Mouse (Mus musculus): Measurements from ENCODE around the gene Plekhh3. TPM values are rescaled to one million over a fixed set of nuclear protein-coding genes. Genes with fewer than 3 reads are reported as not detected.

Gene Plekhh3
- polyA plus RNA-seq, 1 experiment, result 2.5 TPM

DNA sequence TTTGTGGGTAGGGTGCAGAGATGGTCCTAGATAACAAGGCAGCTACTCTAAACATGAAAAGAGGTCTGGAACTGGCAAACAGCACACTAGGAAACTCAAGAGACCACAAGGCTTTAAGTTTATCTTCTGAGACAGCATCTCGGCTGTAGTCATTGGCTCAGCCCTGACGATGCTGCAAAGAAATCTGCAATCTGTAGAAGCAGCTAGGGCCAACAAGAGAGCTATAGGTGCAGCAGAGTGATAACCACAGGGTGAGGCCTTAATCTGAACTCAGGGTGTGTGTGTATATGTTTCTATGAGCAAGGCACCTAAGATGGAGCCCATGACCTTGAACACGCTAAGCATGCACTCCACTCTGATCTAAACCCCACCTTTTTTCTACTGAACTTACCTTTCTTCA lies 28.4 kb upstream of the Plekhh3 start:
- Histone ChIP-seq H3K36me3 (ENCODE audit: control insufficient read depth, insufficient read depth, low read length, poor library complexity, severe bottlenecking) (peaks cover 19% of the 10 kb centered on the region), H3K27ac (ENCODE audit: insufficient read depth, low read length) (no peak overlapping the region), H3K4me3 (ENCODE audit: low read depth, low read length) (no peak overlapping the region), H3K9ac (ENCODE audit: low read depth, poor library complexity, severe bottlenecking) (no peak overlapping the region), H3K4me1 (ENCODE audit: control insufficient read depth, insufficient read depth, low read length) (no peaks in the 10 kb centered on the region), H3K27me3 (ENCODE audit: control insufficient read depth, insufficient read depth, low read length, poor library complexity, severe bottlenecking) (no peaks in the 10 kb centered on the region), H3K9me3 (replicated peaks; ENCODE audit: control insufficient read depth, insufficient read depth, low read length, poor library complexity, severe bottlenecking) (no peaks in the 10 kb centered on the region)
- no peak for TF ChIP-seq EP300 (IDR thresholded peaks at IDR 0.05; ENCODE audit: insufficient read depth, low read depth, low read length)
- TF ChIP-seq CTCF (IDR thresholded peaks at IDR 0.05; ENCODE audit: low read depth, low read length), result no peak
- TF ChIP-seq POLR2A (IDR thresholded peaks at IDR 0.05; ENCODE audit: insufficient read depth, low read length), result no peak

DNA sequence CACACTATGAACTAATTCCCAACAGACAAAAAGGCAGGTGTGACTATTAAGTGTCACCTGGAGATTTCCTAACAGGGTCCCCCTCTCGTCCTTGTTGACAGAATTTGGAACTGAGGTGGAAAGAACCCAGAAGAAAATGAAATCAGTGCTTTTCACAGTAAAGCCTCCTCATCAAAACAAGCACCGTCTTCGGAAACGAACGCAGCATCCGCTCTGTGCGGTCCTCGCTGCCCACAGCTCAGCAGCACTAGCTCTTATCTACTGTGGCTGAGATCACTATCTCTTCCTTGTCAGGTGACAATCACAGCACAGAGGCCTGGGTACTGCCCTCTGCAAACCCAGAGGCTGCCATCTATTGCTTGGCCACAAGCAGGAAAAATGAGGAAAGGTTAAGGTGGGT lies 25.0 kb upstream of the Plekhh3 start:
- H3K27ac ChIP-seq (ENCODE audit: insufficient read depth, low read length), result no peak overlapping the region
- no peaks in the 10 kb centered on the region for H3K9me3 ChIP-seq (replicated peaks; ENCODE audit: control insufficient read depth, insufficient read depth, low read length, poor library complexity, severe bottlenecking)
- TF ChIP-seq CTCF (IDR thresholded peaks at IDR 0.05; ENCODE audit: low read depth, low read length) (no peak), EP300 (IDR thresholded peaks at IDR 0.05; ENCODE audit: insufficient read depth, low read depth, low read length) (no peak), POLR2A (IDR thresholded peaks at IDR 0.05; ENCODE audit: insufficient read depth, low read length) (no peak)
- peaks cover 17% of the 10 kb centered on the region for H3K36me3 ChIP-seq (ENCODE audit: control insufficient read depth, insufficient read depth, low read length, poor library complexity, severe bottlenecking)
- H3K4me3 ChIP-seq (ENCODE audit: low read depth, low read length), result no peak overlapping the region
- H3K4me1 ChIP-seq (ENCODE audit: control insufficient read depth, insufficient read depth, low read length), result peaks cover 2% of the 10 kb centered on the region
- H3K27me3 ChIP-seq (ENCODE audit: control insufficient read depth, insufficient read depth, low read length, poor library complexity, severe bottlenecking), result no peaks in the 10 kb centered on the region
- no peak overlapping the region for H3K9ac ChIP-seq (ENCODE audit: low read depth, poor library complexity, severe bottlenecking)

DNA sequence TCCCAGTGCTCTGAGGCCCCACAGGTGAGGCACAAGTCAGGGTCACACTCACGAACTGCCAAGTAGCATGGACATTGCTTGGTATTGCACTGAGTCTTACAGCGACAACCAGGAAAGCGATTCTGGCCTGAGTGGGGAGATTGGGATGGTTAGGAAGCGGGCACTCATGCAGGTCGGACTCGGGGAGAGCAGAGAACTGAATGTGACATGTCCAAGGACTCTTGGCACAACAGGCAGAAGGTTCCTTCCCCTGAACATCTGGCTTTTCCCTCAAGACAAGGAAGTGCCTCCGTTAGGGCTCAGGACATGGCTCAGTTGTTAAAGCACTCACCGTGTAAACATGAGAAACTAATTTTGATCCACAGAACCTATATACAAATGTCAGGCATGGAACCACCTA lies 24.4 kb upstream of the Plekhh3 start:
- Histone ChIP-seq H3K4me3 (ENCODE audit: low read depth, low read length) (no peak overlapping the region), H3K4me1 (ENCODE audit: control insufficient read depth, insufficient read depth, low read length) (peaks cover 3% of the 10 kb centered on the region), H3K27me3 (ENCODE audit: control insufficient read depth, insufficient read depth, low read length, poor library complexity, severe bottlenecking) (no peaks in the 10 kb centered on the region), H3K36me3 (ENCODE audit: control insufficient read depth, insufficient read depth, low read length, poor library complexity, severe bottlenecking) (peaks cover 17% of the 10 kb centered on the region), H3K9ac (ENCODE audit: low read depth, poor library complexity, severe bottlenecking) (no peak overlapping the region), H3K9me3 (replicated peaks; ENCODE audit: control insufficient read depth, insufficient read depth, low read length, poor library complexity, severe bottlenecking) (no peaks in the 10 kb centered on the region), H3K27ac (ENCODE audit: insufficient read depth, low read length) (no peak overlapping the region)
- no peak for TF ChIP-seq CTCF (IDR thresholded peaks at IDR 0.05; ENCODE audit: low read depth, low read length)
- TF ChIP-seq POLR2A (IDR thresholded peaks at IDR 0.05; ENCODE audit: insufficient read depth, low read length), result no peak
- TF ChIP-seq EP300 (IDR thresholded peaks at IDR 0.05; ENCODE audit: insufficient read depth, low read depth, low read length), result no peak

DNA sequence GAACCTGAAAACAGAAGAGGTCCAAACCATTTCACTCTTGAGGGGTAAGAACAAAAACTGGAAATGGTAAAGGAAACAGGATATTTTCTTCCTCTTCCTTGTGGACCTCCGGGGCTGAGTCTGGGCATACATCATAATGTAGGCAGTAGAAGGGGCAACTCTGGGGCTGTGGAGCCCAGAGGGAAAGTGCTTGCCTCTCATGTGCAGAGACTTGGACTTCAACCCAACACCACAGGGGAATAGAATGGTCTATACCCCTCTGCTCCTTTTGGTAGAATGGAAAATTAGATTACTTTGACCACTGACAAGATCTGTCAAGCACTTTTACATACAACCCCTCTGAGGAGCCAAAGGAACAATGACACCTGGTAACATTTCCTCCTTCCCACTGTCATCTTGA lies 23.9 kb upstream of the Plekhh3 start:
- H3K27me3 ChIP-seq (ENCODE audit: control insufficient read depth, insufficient read depth, low read length, poor library complexity, severe bottlenecking), result no peaks in the 10 kb centered on the region
- H3K9me3 ChIP-seq (replicated peaks; ENCODE audit: control insufficient read depth, insufficient read depth, low read length, poor library complexity, severe bottlenecking), result no peaks in the 10 kb centered on the region
- peaks cover 17% of the 10 kb centered on the region for H3K36me3 ChIP-seq (ENCODE audit: control insufficient read depth, insufficient read depth, low read length, poor library complexity, severe bottlenecking)
- no peak overlapping the region for H3K27ac ChIP-seq (ENCODE audit: insufficient read depth, low read length)
- H3K9ac ChIP-seq (ENCODE audit: low read depth, poor library complexity, severe bottlenecking), result no peak overlapping the region
- H3K4me3 ChIP-seq (ENCODE audit: low read depth, low read length), result no peak overlapping the region
- peaks cover 5% of the 10 kb centered on the region for H3K4me1 ChIP-seq (ENCODE audit: control insufficient read depth, insufficient read depth, low read length)
- no peak for TF ChIP-seq POLR2A (IDR thresholded peaks at IDR 0.05; ENCODE audit: insufficient read depth, low read length)
- no peak for TF ChIP-seq CTCF (IDR thresholded peaks at IDR 0.05; ENCODE audit: low read depth, low read length)
- TF ChIP-seq EP300 (IDR thresholded peaks at IDR 0.05; ENCODE audit: insufficient read depth, low read depth, low read length), result no peak

DNA sequence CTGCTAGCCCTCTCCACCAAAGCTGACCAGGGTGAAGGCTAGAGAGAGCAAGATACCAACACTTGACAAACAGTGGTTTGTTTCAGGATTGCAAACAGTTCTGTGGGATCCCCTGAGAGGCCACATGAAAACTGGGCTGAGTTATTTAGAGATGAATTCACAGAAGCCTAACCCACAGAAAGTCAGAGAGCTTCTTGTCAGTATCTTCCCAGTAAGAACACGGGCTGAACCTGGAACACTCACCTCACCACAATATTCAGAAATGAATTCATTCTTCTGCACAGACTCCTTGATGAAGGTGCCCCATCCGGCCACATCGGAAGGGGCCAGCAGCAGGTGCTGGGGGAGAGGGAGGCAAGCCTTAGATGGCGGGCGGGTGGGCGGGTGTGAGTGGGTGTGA lies 23.5 kb upstream of the Plekhh3 start:
- Histone ChIP-seq H3K4me1 (ENCODE audit: control insufficient read depth, insufficient read depth, low read length) (peaks cover 5% of the 10 kb centered on the region), H3K9me3 (replicated peaks; ENCODE audit: control insufficient read depth, insufficient read depth, low read length, poor library complexity, severe bottlenecking) (no peaks in the 10 kb centered on the region), H3K27me3 (ENCODE audit: control insufficient read depth, insufficient read depth, low read length, poor library complexity, severe bottlenecking) (no peaks in the 10 kb centered on the region), H3K27ac (ENCODE audit: insufficient read depth, low read length) (no peak overlapping the region), H3K9ac (ENCODE audit: low read depth, poor library complexity, severe bottlenecking) (no peak overlapping the region), H3K36me3 (ENCODE audit: control insufficient read depth, insufficient read depth, low read length, poor library complexity, severe bottlenecking) (peaks cover 15% of the 10 kb centered on the region), H3K4me3 (ENCODE audit: low read depth, low read length) (no peak overlapping the region)
- no peak for TF ChIP-seq POLR2A (IDR thresholded peaks at IDR 0.05; ENCODE audit: insufficient read depth, low read length)
- TF ChIP-seq CTCF (IDR thresholded peaks at IDR 0.05; ENCODE audit: low read depth, low read length), result no peak

DNA sequence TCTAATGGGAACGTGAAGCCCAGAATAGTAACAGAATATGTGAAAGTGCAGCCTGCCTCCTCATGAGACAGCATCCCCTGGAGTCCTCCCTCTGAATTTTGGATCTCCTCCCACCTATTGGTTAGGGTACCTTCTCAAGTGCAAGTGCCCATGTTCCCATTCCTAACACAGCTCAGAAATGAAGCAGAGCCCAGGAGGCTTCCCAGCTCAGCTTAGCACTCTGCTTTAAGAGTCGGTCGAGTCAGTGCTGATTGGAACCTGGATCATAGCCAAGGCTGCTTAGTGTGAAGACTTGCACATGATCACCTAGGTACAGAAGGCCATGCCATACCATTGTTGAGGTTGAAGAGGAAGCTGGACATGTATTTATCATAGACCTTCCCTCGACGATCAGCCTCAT lies 23.0 kb upstream of the Plekhh3 start:
- Histone ChIP-seq H3K27ac (ENCODE audit: insufficient read depth, low read length) (no peak overlapping the region), H3K4me3 (ENCODE audit: low read depth, low read length) (no peak overlapping the region), H3K9ac (ENCODE audit: low read depth, poor library complexity, severe bottlenecking) (no peak overlapping the region), H3K9me3 (replicated peaks; ENCODE audit: control insufficient read depth, insufficient read depth, low read length, poor library complexity, severe bottlenecking) (no peaks in the 10 kb centered on the region), H3K36me3 (ENCODE audit: control insufficient read depth, insufficient read depth, low read length, poor library complexity, severe bottlenecking) (peaks cover 10% of the 10 kb centered on the region), H3K27me3 (ENCODE audit: control insufficient read depth, insufficient read depth, low read length, poor library complexity, severe bottlenecking) (no peaks in the 10 kb centered on the region), H3K4me1 (ENCODE audit: control insufficient read depth, insufficient read depth, low read length) (peaks cover 5% of the 10 kb centered on the region)
- TF ChIP-seq CTCF (IDR thresholded peaks at IDR 0.05; ENCODE audit: low read depth, low read length) (no peak), POLR2A (IDR thresholded peaks at IDR 0.05; ENCODE audit: insufficient read depth, low read length) (no peak), EP300 (IDR thresholded peaks at IDR 0.05; ENCODE audit: insufficient read depth, low read depth, low read length) (no peak)

All from ES-Bruce4 (cell line).